Mouse (Mus musculus): ENCODE data around the gene Mpig6b. TPM values are rescaled to one million over a fixed set of nuclear protein-coding genes. Genes with fewer than 3 reads are reported as not detected.

The Mpig6b gene
- polyA plus RNA-seq, 1 experiment, result 0.82 TPM

Other genes with a start within 250 kb of the Mpig6b start
- gene Stk19, start 229.2 kb downstream of the Mpig6b start, polyA plus RNA-seq (2012; rRNA removed), result 50.0 and 62.6 TPM in 2 replicates
- gene Dxo, start 229.2 kb downstream of the Mpig6b start, polyA plus RNA-seq (2012; rRNA removed), result 65.2 and 67.7 TPM in 2 replicates
- 94.8 and 130 TPM in 2 replicates for gene Skiv2l, start 216.0 kb downstream of the Mpig6b start, polyA plus RNA-seq (2012; rRNA removed)
- 22.3 and 23.8 TPM in 2 replicates for gene Nelfe, start 215.8 kb downstream of the Mpig6b start, polyA plus RNA-seq (2012; rRNA removed)
- gene Cfb, start 203.7 kb downstream of the Mpig6b start, polyA plus RNA-seq (2012; rRNA removed), result 28.6 and 30.9 TPM in 2 replicates
- gene Zbtb12, start 186.7 kb downstream of the Mpig6b start, polyA plus RNA-seq (2012; rRNA removed), result 7.3 and 7.9 TPM in 2 replicates
- not detected in 2 replicates for gene Gm20547, start 184.1 kb downstream of the Mpig6b start, polyA plus RNA-seq (2012; rRNA removed)
- 4.2 and 4.7 TPM in 2 replicates for gene C2, start 167.9 kb downstream of the Mpig6b start, polyA plus RNA-seq (2012; rRNA removed)
- gene Ehmt2, start 167.7 kb downstream of the Mpig6b start, polyA plus RNA-seq (2012; rRNA removed), result 317 and 331 TPM in 2 replicates
- gene Slc44a4, start 151.7 kb downstream of the Mpig6b start, polyA plus RNA-seq (2012; rRNA removed), result 338 and 452 TPM in 2 replicates
- gene Neu1, start 134.9 kb downstream of the Mpig6b start, polyA plus RNA-seq (2012; rRNA removed), result 197 and 259 TPM in 2 replicates
- gene Hspa1b, start 106.9 kb downstream of the Mpig6b start, polyA plus RNA-seq (2012; rRNA removed), result 77.4 and 78.5 TPM in 2 replicates
- gene Gm20481, start 96.3 kb downstream of the Mpig6b start, polyA plus RNA-seq (2012; rRNA removed), result not detected in 2 replicates
- 40.8 and 41.4 TPM in 2 replicates for gene Hspa1a, start 94.0 kb downstream of the Mpig6b start, polyA plus RNA-seq (2012; rRNA removed)
- gene Hspa1l, start 93.5 kb downstream of the Mpig6b start, polyA plus RNA-seq (2012; rRNA removed), result 0.30 and 0.82 TPM in 2 replicates
- 57.6 and 64.6 TPM in 2 replicates for gene Lsm2, start 84.3 kb downstream of the Mpig6b start, polyA plus RNA-seq (2012; rRNA removed)
- gene Vars, start 65.2 kb downstream of the Mpig6b start, polyA plus RNA-seq (2012; rRNA removed), result 196 and 213 TPM in 2 replicates
- gene Vwa7, start 49.6 kb downstream of the Mpig6b start, polyA plus RNA-seq (2012; rRNA removed), result 0.73 and 0.83 TPM in 2 replicates
- gene Sapcd1, start 38.2 kb downstream of the Mpig6b start, polyA plus RNA-seq (2012; rRNA removed), result 1.0 and 2.3 TPM in 2 replicates
- gene Msh5, start 19.4 kb downstream of the Mpig6b start, polyA plus RNA-seq (2012; rRNA removed), result 4.0 and 6.0 TPM in 2 replicates
- 209 and 215 TPM in 2 replicates for gene Clic1, start 16.2 kb downstream of the Mpig6b start, polyA plus RNA-seq (2012; rRNA removed)
- 32.5 and 33.0 TPM in 2 replicates for gene Ddah2, start 7.1 kb downstream of the Mpig6b start, polyA plus RNA-seq (2012; rRNA removed)
- gene Ly6g6c, start 796 bp downstream of the Mpig6b start, polyA plus RNA-seq (2012; rRNA removed), result 5.6 and 10.4 TPM in 2 replicates
- 77.8 and 86.1 TPM in 2 replicates for gene Ly6g6e, start 10.7 kb upstream of the Mpig6b start, polyA plus RNA-seq (2012; rRNA removed)
- 19.4 and 23.3 TPM in 2 replicates for gene Ly6g6d, start 11.9 kb upstream of the Mpig6b start, polyA plus RNA-seq (2012; rRNA removed)
- 2.1 and 2.8 TPM in 2 replicates for gene Ly6g6f, start 19.4 kb upstream of the Mpig6b start, polyA plus RNA-seq (2012; rRNA removed)
- 238 and 254 TPM in 2 replicates for gene Abhd16a, start 23.1 kb upstream of the Mpig6b start, polyA plus RNA-seq (2012; rRNA removed)
- not detected in 2 replicates for gene Ly6g5c, start 42.1 kb upstream of the Mpig6b start, polyA plus RNA-seq (2012; rRNA removed)
- 0.72 and 0.86 TPM in 2 replicates for gene Ly6g5b, start 49.2 kb upstream of the Mpig6b start, polyA plus RNA-seq (2012; rRNA removed)
- gene Gpank1, start 55.3 kb upstream of the Mpig6b start, polyA plus RNA-seq (2012; rRNA removed), result 23.3 and 25.0 TPM in 2 replicates
- 262 and 295 TPM in 2 replicates for gene Csnk2b, start 55.9 kb upstream of the Mpig6b start, polyA plus RNA-seq (2012; rRNA removed)
- 16.7 and 18.2 TPM in 2 replicates for gene D17H6S53E, start 60.2 kb upstream of the Mpig6b start, polyA plus RNA-seq (2012; rRNA removed)
- 0.12 and 0.19 TPM in 2 replicates for gene Apom, start 65.9 kb upstream of the Mpig6b start, polyA plus RNA-seq (2012; rRNA removed)
- 221 and 228 TPM in 2 replicates for gene Bag6, start 69.0 kb upstream of the Mpig6b start, polyA plus RNA-seq (2012; rRNA removed)
- 341 and 379 TPM in 2 replicates for gene Prrc2a, start 98.7 kb upstream of the Mpig6b start, polyA plus RNA-seq (2012; rRNA removed)
- 1.6 and 2.5 TPM in 2 replicates for gene Aif1, start 109.9 kb upstream of the Mpig6b start, polyA plus RNA-seq (2012; rRNA removed)
- 8.1 and 10.4 TPM in 2 replicates for gene Lst1, start 122.3 kb upstream of the Mpig6b start, polyA plus RNA-seq (2012; rRNA removed)
- 20.1 and 22.9 TPM in 2 replicates for gene Ltb, start 128.3 kb upstream of the Mpig6b start, polyA plus RNA-seq (2012; rRNA removed)
- gene Tnf, start 135.8 kb upstream of the Mpig6b start, polyA plus RNA-seq (2012; rRNA removed), result 1.3 TPM in 2 replicates
- gene Lta, start 139.2 kb upstream of the Mpig6b start, polyA plus RNA-seq (2012; rRNA removed), result 1.4 and 1.8 TPM in 2 replicates
- not detected in 2 replicates for gene Gm16181, start 154.7 kb upstream of the Mpig6b start, polyA plus RNA-seq (2012; rRNA removed)
- 4.6 and 5.1 TPM in 2 replicates for gene Atp6v1g2, start 167.5 kb upstream of the Mpig6b start, polyA plus RNA-seq (2012; rRNA removed)
- gene Nfkbil1, start 169.6 kb upstream of the Mpig6b start, polyA plus RNA-seq (2012; rRNA removed), result 28.9 and 34.5 TPM in 2 replicates
- 211 and 238 TPM in 2 replicates for gene Ddx39b, start 175.6 kb upstream of the Mpig6b start, polyA plus RNA-seq (2012; rRNA removed)
- gene H2-D1, start 196.5 kb upstream of the Mpig6b start, polyA plus RNA-seq (2012; rRNA removed), result 837 and 1,001 TPM in 2 replicates

Data from colon, adult 2 months (tissue).